Mouse (Mus musculus) right cerebral cortex, postnatal 25 days (tissue): ENCODE data around the gene Megf9.
A peak's percentile ranks its signal among the peaks of the same experiment; 100 is the strongest.

Source experiments
- DNase-seq: peaks from one replicate; pipeline ENCODE4 v3.0.0; 2022

The Megf9 gene

GRCm38 (mm10) chr4:70534891-70535269 lies at the start of gene Megf9:
Megf9 (minus strand) TSS chr4:70534995.
- DNase-seq, result peak; percentile 99

- peak; percentile 52 for DNase-seq
These were observed 44.9 kb upstream of the Megf9 start for GRCm38 (mm10) chr4:70579654-70580053.

GRCm38 (mm10) chr4:70578301-70578700 lies 43.5 kb upstream of the Megf9 start:
- no peak for DNase-seq

- no peak for DNase-seq
These were observed 41.3 kb upstream of the Megf9 start for GRCm38 (mm10) chr4:70576096-70576495.

- no peak for DNase-seq
These were observed 39.1 kb upstream of the Megf9 start for GRCm38 (mm10) chr4:70573926-70574325.

- DNase-seq, result no peak
These were observed 19.1 kb upstream of the Megf9 start for GRCm38 (mm10) chr4:70553888-70554287.

GRCm38 (mm10) chr4:70553230-70553797 lies 18.5 kb upstream of the Megf9 start:
- DNase-seq, result no peak

- no peak for DNase-seq
These were observed 17.3 kb upstream of the Megf9 start for GRCm38 (mm10) chr4:70552120-70552519.

GRCm38 (mm10) chr4:70547411-70548148 lies 12.8 kb upstream of the Megf9 start:
- no peak for DNase-seq

GRCm38 (mm10) chr4:70545869-70546542 lies 11.2 kb upstream of the Megf9 start:
- DNase-seq, result no peak

- no peak for DNase-seq
These were observed 9.6 kb upstream of the Megf9 start for GRCm38 (mm10) chr4:70544390-70544789.

- DNase-seq, result no peak
These were observed 7.6 kb upstream of the Megf9 start for GRCm38 (mm10) chr4:70542387-70542786.

GRCm38 (mm10) chr4:70540743-70541142 lies 5.9 kb upstream of the Megf9 start:
- DNase-seq, result no peak

- DNase-seq, result no peak
These were observed 2.1 kb upstream of the Megf9 start for GRCm38 (mm10) chr4:70536661-70537580.

GRCm38 (mm10) chr4:70535711-70536311 lies 1.0 kb upstream of the Megf9 start:
- no peak for DNase-seq

- DNase-seq, result no peak
These were observed 494 bp upstream of the Megf9 start for GRCm38 (mm10) chr4:70535289-70535688.

GRCm38 (mm10) chr4:70534078-70534890 lies 511 bp downstream of the Megf9 start:
- DNase-seq, result peak; percentile 50

GRCm38 (mm10) chr4:70533056-70533805 lies 1.6 kb downstream of the Megf9 start:
- no peak for DNase-seq

GRCm38 (mm10) chr4:70531021-70531420 lies 3.8 kb downstream of the Megf9 start:
- DNase-seq, result no peak

- DNase-seq, result no peak
These were observed 6.2 kb downstream of the Megf9 start for GRCm38 (mm10) chr4:70528622-70529021.

GRCm38 (mm10) chr4:70523346-70523745 lies 11.4 kb downstream of the Megf9 start:
- no peak for DNase-seq
